Mouse (Mus musculus) lung, postnatal 36 days (tissue): Measurements from ENCODE around the gene Slc44a5.
"Not testable (repeated sequence)": the region's sequence is repeated elsewhere in the genome, so short reads cannot be mapped to it uniquely, and the experiment has no call there.

Experiments
- DNase-seq: peaks from one replicate; pipeline ENCODE4 v3.0.0; 2022; ENCODE audit warnings: mixed read lengths

The Slc44a5 gene

DNA sequence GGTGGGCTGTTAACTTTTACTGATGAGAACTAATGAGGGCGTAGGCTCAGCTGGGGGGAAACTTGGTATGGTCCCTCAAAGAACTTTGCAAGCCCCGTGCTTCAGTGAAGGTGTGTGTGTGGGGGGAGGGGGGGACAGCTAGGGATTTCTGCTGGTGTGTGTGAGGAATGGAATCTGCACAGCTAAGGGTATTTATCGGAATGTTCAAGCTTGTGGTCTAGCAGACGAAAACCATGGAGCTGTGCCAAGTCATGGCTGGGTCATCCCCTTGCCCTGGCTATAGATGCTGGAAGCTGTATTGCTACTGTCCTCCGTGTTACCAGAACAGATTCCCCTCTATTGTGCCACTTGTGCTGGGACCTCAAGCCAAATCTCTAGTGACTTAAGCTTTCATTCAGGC is 138.0 kb downstream of the Slc44a5 start:
- DNase-seq: no peak

DNA sequence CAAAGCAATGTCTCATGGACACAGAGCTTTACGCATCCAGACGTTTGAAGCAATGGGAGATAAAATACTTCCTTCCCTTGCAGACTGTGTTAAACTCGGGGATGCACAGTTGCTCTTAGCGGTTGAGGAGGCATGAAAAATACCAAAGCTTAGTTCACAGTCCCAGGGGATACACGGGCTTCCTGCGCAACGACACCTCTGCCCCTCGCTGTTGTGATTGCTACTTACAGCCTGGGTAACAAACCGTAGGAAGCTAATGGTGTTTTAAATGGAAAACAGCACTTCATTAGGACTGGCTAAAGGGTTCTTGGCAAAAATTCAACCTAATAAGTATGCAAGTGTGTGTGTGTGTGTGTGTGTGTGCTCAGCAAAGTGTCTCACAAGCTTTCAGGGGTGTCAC is 141.8 kb downstream of the Slc44a5 start:
- no peak for DNase-seq

DNA sequence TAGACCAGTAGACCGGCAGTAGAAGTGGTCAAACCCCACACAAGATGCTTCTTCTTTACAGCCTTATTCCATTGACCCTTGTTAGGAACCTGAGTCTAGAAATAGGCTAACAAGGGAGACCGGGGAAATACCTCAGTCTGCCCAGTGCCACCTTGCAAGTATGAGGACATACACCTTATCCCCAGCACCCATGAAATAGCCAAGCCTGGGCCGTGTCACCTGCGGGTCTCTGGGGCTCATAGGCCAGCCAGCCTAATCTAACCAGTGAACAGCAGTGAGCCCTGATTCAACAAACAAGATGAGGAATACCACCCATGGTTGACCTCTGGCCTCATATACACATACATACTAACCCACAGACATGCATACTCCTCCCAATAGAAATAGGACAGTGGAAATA is 142.2 kb downstream of the Slc44a5 start:
- no peak for DNase-seq

DNA sequence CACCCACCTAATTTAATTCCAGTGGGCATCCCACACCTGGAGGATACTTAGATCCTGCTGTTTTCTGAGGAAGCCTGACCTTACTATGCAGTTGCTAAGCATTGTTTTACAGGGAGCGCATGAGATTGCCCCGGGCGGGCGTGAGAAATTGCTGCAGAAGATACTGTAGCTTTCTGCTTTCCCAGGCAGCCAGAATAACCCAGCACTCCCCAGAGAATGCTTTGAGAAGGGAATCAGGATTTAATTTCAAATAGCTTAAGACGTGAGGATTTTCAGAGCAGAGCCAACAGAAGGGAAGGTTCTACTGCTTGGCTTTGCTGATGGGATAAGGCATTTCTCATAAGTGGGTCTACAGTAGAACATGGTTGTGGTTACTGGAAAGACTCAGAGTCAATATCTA is 142.8 kb downstream of the Slc44a5 start:
- no peak for DNase-seq

DNA sequence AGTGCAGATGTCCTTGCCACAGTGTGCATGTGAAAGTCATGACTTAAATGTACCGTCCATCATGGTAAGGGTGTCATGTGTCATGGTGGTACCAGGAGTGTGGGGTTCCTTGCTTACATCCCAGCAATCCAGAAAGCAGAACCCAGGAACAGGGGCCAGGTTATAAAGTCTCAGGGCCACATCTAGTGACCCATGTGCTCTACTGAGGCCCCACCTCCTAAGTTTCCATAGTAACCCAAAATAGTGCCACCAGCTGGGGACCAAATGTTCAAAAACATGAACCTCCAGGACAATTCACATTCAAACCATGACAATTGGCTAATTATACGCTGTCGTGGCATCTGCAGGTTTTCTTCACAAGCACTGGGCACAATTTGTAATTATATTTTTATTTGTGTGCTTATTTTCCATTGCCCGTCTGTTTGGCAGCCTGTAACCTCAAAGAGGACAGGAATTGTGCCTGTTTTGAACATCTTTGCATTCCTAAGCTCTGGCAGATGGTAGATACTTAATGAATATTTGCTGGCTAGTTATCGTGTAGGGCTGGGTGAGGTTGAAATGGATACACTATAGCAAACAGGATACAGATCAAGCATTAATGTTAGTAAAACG is 145.9 kb downstream of the Slc44a5 start:
- DNase-seq: no peak

- no peak for DNase-seq
These were observed 149.3 kb downstream of the Slc44a5 start for GRCm38 (mm10) chr3:154122531-154122930.

- DNase-seq: no peak
These were observed 151.8 kb downstream of the Slc44a5 start for GRCm38 (mm10) chr3:154124890-154125575.

- DNase-seq: no peak
These were observed 152.6 kb downstream of the Slc44a5 start for GRCm38 (mm10) chr3:154125768-154126376.

GRCm38 (mm10) chr3:154127246-154127645 is 154.0 kb downstream of the Slc44a5 start:
- DNase-seq: no peak

- no peak for DNase-seq
These were observed 155.8 kb downstream of the Slc44a5 start for GRCm38 (mm10) chr3:154129036-154129435.

DNA sequence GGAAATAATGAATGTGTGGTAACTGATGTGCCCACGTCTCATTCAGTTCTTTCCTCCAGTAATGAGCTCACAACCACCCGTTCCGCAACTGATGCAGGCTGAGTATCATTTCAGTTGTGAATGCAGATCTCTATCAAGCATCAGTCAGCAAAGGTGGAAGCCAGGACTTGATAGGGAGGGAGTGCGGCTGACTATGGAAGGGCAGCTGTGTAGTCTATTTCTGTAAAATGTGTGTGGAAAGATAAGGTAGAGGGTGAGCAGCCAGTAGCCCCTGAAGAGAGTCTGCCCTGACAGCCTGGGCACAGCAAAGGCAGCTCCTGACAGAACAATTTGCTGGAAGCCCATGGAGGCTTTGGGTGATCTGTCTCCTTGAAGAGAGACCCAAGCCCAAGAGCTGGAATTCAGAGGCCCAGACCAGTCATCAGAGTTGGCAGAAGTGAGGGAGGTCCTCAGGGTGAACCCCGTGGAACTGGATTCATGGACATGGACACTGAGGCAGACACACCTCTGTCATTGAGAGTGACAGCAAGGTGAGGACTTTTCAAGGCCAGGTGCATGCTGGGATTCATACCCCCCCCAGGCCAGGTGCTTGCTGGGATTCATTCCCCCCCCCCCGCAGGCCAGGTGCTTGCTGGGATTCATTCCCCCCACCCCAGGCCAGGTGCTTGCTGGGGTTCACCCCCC is 157.3 kb downstream of the Slc44a5 start:
- no peak for DNase-seq

DNA sequence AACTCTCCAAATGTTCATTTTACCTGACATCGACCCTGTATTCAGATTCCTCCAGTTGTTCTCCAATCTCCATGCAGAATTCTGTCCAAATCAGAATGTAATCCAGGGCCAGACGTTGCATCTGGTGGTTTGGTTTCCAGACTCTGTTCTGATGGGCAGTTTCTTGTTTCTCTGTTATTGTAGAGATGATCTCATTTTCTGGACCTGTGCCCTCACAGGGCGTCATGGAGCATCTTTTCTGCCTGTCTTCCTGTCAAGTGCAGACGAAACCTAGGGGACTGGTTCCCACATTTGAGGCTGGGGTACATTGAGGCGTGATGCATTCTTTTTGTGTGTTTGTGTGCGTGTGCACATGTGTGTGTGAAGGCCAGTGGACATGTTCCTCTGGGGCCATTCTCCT is 160.8 kb downstream of the Slc44a5 start:
- no peak for DNase-seq

DNA sequence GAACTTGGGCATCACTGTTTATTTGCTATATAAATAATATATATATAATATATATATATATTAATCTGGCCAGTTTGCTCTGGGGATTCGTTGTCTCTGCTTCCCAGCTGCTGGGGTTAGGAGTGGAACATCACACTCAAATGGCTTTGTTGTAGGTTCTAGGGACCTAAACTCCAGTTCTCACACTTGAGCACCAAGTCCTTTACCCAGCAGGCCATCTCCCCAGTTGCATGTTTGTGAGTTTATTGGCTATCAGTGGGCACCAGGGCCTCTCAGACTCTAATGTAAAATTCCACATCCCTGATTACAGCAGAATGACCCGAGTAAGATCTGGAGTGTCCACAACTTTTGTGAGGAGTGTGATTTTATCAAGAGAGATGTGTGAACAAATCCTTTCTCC is 161.5 kb downstream of the Slc44a5 start:
- DNase-seq: no peak

- DNase-seq: no peak
These were observed 163.3 kb downstream of the Slc44a5 start for GRCm38 (mm10) chr3:154136501-154136900.

- DNase-seq: no peak
These were observed 168.1 kb downstream of the Slc44a5 start for GRCm38 (mm10) chr3:154141346-154141745.

DNA sequence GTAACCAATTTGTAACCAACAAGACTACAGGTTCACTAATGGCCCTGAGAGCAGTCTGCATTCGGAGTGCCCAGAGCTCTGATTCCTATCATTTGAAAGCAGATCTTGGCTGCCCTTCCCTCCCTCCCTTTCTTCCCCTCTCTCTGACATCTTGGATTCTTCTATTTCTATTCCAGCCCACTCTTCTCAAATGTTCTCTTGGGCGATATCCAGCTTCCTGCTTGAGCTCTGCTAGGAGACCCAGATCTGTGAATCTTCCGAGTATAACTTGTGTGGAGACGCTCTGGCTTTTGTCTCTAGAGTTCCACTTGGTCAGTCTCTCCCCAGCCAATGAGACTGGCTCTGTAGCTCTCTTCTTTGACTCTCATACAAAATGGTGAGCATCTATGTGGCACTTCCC is 169.4 kb downstream of the Slc44a5 start:
- no peak for DNase-seq

DNA sequence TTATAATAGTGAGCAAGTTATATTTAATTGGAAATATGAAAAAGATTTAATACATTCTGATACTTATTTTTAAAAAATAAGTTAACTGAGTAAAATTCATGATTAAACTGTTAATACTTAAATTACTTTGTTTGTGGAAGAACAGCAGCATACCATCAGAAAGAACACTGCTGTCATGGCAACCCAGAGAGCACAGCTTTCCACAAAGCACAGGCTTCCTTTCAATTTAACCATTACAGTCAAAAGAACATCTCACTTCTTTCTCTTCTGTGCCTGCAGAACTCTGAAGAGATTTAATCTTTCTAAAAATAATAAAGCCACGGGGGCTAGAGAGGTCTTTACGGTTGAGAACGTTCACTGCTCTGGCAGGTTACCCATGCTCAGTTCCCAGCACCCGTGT is 172.5 kb downstream of the Slc44a5 start:
- no peak for DNase-seq

- DNase-seq: no peak
These were observed 176.5 kb downstream of the Slc44a5 start for GRCm38 (mm10) chr3:154149778-154150177.

DNA sequence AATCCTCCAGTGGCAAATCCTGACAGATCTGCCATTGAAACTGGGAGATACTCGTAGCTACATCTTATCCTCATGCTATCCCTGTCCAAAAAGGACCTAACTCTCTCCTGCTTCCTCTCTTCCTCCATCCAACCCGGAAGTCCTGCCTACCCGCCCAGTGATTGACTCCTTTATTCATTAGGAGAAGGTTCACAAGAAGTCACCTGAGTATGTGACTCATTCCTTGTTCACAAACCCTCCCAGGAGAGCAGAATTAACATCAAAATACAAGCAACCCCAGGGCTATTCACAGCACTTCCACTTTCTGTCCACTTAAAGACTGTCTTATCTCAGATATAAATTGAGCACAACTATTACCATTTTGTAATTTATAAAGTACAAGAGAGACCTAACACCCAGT is 180.3 kb downstream of the Slc44a5 start:
- not testable (repeated sequence) for DNase-seq

GRCm38 (mm10) chr3:154165882-154166281 is 192.6 kb downstream of the Slc44a5 start:
- DNase-seq: no peak

DNA sequence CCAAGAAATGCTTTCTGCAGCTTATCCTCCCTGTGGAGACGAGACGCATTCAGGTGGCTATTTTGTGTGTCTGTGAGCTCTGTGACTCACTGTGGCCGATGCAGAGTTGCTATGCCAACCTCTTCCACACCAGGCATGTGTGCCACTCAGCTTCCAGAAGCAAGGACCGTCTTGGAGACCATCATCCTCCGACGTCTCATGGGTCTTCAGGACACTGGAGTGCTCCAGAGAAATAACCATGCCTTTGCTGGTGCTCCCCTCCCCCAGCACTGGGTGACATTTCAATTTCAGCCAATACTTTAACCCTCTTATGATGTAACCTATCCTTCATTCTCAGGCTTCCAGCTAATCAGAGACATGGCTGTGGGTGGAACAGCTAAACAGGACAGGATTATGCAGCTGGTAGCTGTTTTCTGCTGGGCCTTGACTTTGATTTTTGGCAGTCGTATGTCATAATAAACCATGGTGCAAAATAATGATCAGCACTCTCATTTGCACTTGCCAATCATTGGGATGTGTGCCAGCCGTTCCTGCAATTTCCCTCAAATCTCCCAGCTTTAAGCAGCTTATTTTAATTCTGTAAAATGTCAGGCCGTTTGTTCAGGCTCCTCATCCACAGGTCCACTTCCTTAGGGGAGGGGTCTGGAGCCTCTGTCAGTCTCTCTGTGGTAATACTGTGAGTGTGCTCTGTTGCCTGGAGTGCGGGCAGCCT is 198.8 kb downstream of the Slc44a5 start:
- DNase-seq: no peak

DNA sequence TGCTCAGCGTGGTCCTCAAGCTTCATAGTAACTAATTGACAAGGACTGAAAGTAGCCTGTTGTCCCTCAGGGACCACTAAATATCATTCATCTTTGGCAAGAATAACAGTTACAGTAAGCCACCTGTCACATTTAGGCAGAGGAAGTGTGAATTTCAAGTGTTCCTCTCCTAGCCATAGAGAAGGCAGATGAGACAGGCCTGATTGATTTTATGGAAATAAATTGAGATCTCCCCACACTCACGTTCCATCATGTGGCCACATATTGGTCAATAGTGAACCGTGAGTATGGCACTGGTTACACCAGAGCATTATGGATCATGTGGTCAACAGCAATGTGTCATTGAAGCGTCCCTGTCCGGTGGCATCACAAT is 199.3 kb downstream of the Slc44a5 start:
- no peak for DNase-seq

DNA sequence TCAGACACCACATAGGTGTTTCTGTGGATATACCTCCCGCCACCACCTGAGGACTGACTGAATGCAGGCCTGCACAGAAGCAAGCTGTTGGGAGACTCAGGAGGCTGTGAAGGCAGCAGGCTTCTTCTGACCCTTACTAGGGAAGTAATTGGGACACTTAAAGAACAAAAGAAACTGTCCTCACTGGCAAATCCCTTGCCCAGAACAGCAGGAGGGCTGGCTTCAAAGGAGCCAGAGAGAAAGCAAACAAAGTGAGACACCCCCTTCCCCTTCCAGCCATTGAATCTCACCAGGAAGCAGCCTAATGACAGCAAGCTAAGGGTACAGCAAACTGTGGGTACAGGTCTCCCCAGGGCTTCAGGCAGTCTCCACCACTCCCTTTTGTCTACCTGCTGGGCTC is 200.3 kb downstream of the Slc44a5 start:
- no peak for DNase-seq
